Mouse (Mus musculus): ENCODE data around the gene Rimbp3. TPM values are rescaled to one million over a fixed set of nuclear protein-coding genes. Genes with fewer than 3 reads are reported as not detected.
A peak's percentile ranks its signal among the peaks of the same experiment; 100 is the strongest.
"Not testable (repeated sequence)": the region's sequence is repeated elsewhere in the genome, so short reads cannot be mapped to it uniquely, and the experiment has no call there.

Gene Rimbp3
- 0.65 and 0.69 TPM in 2 replicates for polyA plus RNA-seq (2014; fragmentation: Nextera tagmentation; extraction: Ambion mirVana)

GRCm38 (mm10) chr16:17208389-17209361 lies at the start of gene Rimbp3:
Gene Rimbp3 (plus strand): TSS chr16:17208603.
- Histone ChIP-seq H3K4me3 (ENCODE audit: low read depth, low read length) (peak within 1 kb of the TSS; percentile 57), H3K36me3 (ENCODE audit: control insufficient read depth, insufficient read depth, low read length) (no peaks in the 10 kb centered on the region), H3K9me3 (ENCODE audit: control insufficient read depth, low read depth, low read length) (no peaks in the 10 kb centered on the region), H3K27ac (ENCODE audit: low read length) (peak within 1 kb of the TSS; percentile 44; the same call in 1 of the 2 replicates), H3K4me2 (replicated peaks; ENCODE audit: low read depth, low read length) (peak within 1 kb of the TSS; percentile 100), H3K27me3 (ENCODE audit: control insufficient read depth, insufficient read depth, low read length) (0 out of 2 replicates have a peak, but pooled peaks cover 3% of the 10 kb centered on the region), H3K9ac (replicated peaks; ENCODE audit: low read depth, low read length) (peak within 1 kb of the TSS; percentile 37), H3K4me1 (ENCODE audit: control insufficient read depth, insufficient read depth, low read length) (peaks cover 8% of the 10 kb centered on the region; the same call in 1 of the 2 replicates)
- peak; percentile 60 for ATAC-seq (ENCODE audit: insufficient number of reproducible peaks, insufficient read depth, low FRiP score, low read depth)
- WGBS, result under 1% methylated on average over 85 of the region's 85 CpGs

GRCm38 (mm10) chr16:17165478-17165877 lies 42.9 kb upstream of the Rimbp3 start:
- H3K27me3 ChIP-seq (ENCODE audit: control insufficient read depth, insufficient read depth, low read length); H3K4me3 ChIP-seq (ENCODE audit: low read depth, low read length); H3K27ac ChIP-seq (ENCODE audit: low read length); H3K9ac ChIP-seq (replicated peaks; ENCODE audit: low read depth, low read length); H3K4me1 ChIP-seq (ENCODE audit: control insufficient read depth, insufficient read depth, low read length); ATAC-seq (ENCODE audit: insufficient number of reproducible peaks, insufficient read depth, low FRiP score, low read depth); H3K9me3 ChIP-seq (ENCODE audit: control insufficient read depth, low read depth, low read length); H3K4me2 ChIP-seq (replicated peaks; ENCODE audit: low read depth, low read length): not testable (repeated sequence)
- 77% methylated on average over 1 of the region's 1 CpGs for WGBS
- H3K36me3 ChIP-seq (ENCODE audit: control insufficient read depth, insufficient read depth, low read length), result peaks cover 22% of the 10 kb centered on the region; the same call in 1 of the 2 replicates

GRCm38 (mm10) chr16:17167179-17167578 lies 41.2 kb upstream of the Rimbp3 start:
- ATAC-seq (ENCODE audit: insufficient number of reproducible peaks, insufficient read depth, low FRiP score, low read depth), result no peak
- no peak overlapping the region for H3K4me3 ChIP-seq (ENCODE audit: low read depth, low read length)
- no peak overlapping the region for H3K27ac ChIP-seq (ENCODE audit: low read length)
- no peaks in the 10 kb centered on the region for H3K9me3 ChIP-seq (ENCODE audit: control insufficient read depth, low read depth, low read length)
- no peak overlapping the region for H3K4me2 ChIP-seq (replicated peaks; ENCODE audit: low read depth, low read length)
- no peaks in the 10 kb centered on the region for H3K27me3 ChIP-seq (ENCODE audit: control insufficient read depth, insufficient read depth, low read length)
- no peaks in the 10 kb centered on the region for H3K4me1 ChIP-seq (ENCODE audit: control insufficient read depth, insufficient read depth, low read length)
- peaks cover 24% of the 10 kb centered on the region; the same call in 1 of the 2 replicates for H3K36me3 ChIP-seq (ENCODE audit: control insufficient read depth, insufficient read depth, low read length)
- H3K9ac ChIP-seq (replicated peaks; ENCODE audit: low read depth, low read length), result no peak overlapping the region

DNA sequence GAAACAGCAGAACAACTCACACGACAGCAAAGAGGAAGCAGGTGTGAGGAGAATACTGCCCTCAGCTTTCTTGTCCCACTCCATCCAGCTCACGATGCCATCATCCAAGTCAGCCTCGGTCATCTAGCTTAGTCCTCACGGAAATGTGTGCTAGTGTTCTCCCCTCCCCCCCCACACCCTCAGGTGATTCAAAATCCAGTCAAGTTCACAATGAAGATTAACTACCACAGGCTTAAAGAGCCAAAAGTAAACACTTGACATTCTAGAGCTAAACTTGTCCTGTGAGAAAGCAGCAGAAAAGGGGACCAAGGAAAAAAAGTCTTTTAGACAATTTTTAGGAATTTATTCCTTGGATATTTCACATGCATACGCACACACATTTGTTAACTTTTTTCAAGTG lies 40.4 kb upstream of the Rimbp3 start:
- Histone ChIP-seq H3K36me3 (ENCODE audit: control insufficient read depth, insufficient read depth, low read length) (peaks cover 33% of the 10 kb centered on the region; the same call in 1 of the 2 replicates), H3K4me3 (ENCODE audit: low read depth, low read length) (no peak overlapping the region), H3K27me3 (ENCODE audit: control insufficient read depth, insufficient read depth, low read length) (no peaks in the 10 kb centered on the region), H3K9ac (replicated peaks; ENCODE audit: low read depth, low read length) (no peak overlapping the region), H3K9me3 (ENCODE audit: control insufficient read depth, low read depth, low read length) (no peaks in the 10 kb centered on the region), H3K4me2 (replicated peaks; ENCODE audit: low read depth, low read length) (no peak overlapping the region), H3K4me1 (ENCODE audit: control insufficient read depth, insufficient read depth, low read length) (no peaks in the 10 kb centered on the region), H3K27ac (ENCODE audit: low read length) (no peak overlapping the region)
- 73% methylated on average over 5 of the region's 5 CpGs for WGBS
- no peak for ATAC-seq (ENCODE audit: insufficient number of reproducible peaks, insufficient read depth, low FRiP score, low read depth)

DNA sequence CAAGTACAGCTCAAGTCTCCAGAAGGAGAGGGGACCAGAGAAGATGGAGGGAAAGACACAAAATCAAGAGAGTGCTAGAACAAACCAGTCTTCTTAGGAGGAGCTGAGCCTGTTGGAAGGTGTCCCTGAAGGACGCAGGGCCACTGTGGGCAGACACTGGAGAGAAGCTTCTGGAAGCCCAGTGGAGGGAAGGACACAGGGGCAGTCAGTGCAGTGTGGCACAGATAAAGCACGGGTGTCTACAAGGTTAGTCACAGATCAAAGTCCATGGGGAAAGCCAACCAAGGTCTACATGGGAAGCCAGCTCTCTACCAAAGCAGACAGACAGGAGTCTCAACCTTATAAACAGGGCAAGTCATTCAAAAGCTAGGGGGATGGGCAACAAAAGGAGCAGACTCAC lies 32.6 kb upstream of the Rimbp3 start:
- Histone ChIP-seq H3K4me2 (replicated peaks; ENCODE audit: low read depth, low read length) (no peak overlapping the region), H3K4me3 (ENCODE audit: low read depth, low read length) (no peak overlapping the region), H3K27me3 (ENCODE audit: control insufficient read depth, insufficient read depth, low read length) (no peaks in the 10 kb centered on the region), H3K27ac (ENCODE audit: low read length) (no peak overlapping the region), H3K4me1 (ENCODE audit: control insufficient read depth, insufficient read depth, low read length) (no peaks in the 10 kb centered on the region), H3K9ac (replicated peaks; ENCODE audit: low read depth, low read length) (no peak overlapping the region), H3K9me3 (ENCODE audit: control insufficient read depth, low read depth, low read length) (no peaks in the 10 kb centered on the region), H3K36me3 (ENCODE audit: control insufficient read depth, insufficient read depth, low read length) (peaks cover 36% of the 10 kb centered on the region)
- no peak for ATAC-seq (ENCODE audit: insufficient number of reproducible peaks, insufficient read depth, low FRiP score, low read depth)
- 79% methylated on average over 2 of the region's 2 CpGs for WGBS

DNA sequence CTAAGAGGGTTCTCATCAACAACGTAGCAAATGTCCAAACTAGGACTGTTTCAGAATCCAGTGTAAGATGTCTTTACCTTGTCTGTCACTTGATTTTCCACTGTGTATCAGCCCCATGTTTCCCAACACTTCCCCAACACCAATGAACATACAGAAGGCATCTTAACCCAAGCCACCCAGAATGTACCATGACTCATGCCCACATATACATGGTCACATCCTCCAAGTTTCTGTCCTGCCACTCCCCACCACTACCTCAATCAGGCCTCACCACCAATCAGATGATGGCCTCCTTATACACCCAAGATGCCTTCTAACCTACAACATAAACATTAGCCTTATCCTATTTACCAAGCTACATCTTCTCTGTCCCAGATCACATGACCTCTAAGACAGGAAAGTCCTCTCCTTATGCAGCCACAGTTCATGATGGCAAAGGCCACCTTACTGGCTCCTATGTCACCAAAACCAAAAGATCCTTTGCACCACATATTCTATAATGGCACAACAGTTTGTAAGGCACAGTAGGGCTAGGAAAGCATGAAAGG lies 30.7 kb upstream of the Rimbp3 start:
- Histone ChIP-seq H3K4me2 (replicated peaks; ENCODE audit: low read depth, low read length) (no peak overlapping the region), H3K9me3 (ENCODE audit: control insufficient read depth, low read depth, low read length) (no peaks in the 10 kb centered on the region), H3K4me3 (ENCODE audit: low read depth, low read length) (no peak overlapping the region), H3K36me3 (ENCODE audit: control insufficient read depth, insufficient read depth, low read length) (peaks cover 28% of the 10 kb centered on the region), H3K27ac (ENCODE audit: low read length) (no peak overlapping the region), H3K4me1 (ENCODE audit: control insufficient read depth, insufficient read depth, low read length) (no peaks in the 10 kb centered on the region), H3K9ac (replicated peaks; ENCODE audit: low read depth, low read length) (no peak overlapping the region), H3K27me3 (ENCODE audit: control insufficient read depth, insufficient read depth, low read length) (no peaks in the 10 kb centered on the region)
- ATAC-seq (ENCODE audit: insufficient number of reproducible peaks, insufficient read depth, low FRiP score, low read depth), result no peak
- 100% methylated on average over 1 of the region's 1 CpGs for WGBS

GRCm38 (mm10) chr16:17179706-17180105 lies 28.7 kb upstream of the Rimbp3 start:
- H3K36me3 ChIP-seq (ENCODE audit: control insufficient read depth, insufficient read depth, low read length), result peaks cover 12% of the 10 kb centered on the region
- H3K27ac ChIP-seq (ENCODE audit: low read length), result no peak overlapping the region
- no peak for ATAC-seq (ENCODE audit: insufficient number of reproducible peaks, insufficient read depth, low FRiP score, low read depth)
- no peaks in the 10 kb centered on the region for H3K9me3 ChIP-seq (ENCODE audit: control insufficient read depth, low read depth, low read length)
- H3K4me1 ChIP-seq (ENCODE audit: control insufficient read depth, insufficient read depth, low read length), result no peaks in the 10 kb centered on the region
- WGBS, result 96% methylated on average over 3 of the region's 3 CpGs
- H3K27me3 ChIP-seq (ENCODE audit: control insufficient read depth, insufficient read depth, low read length), result no peaks in the 10 kb centered on the region
- H3K4me3 ChIP-seq (ENCODE audit: low read depth, low read length), result no peak overlapping the region
- H3K4me2 ChIP-seq (replicated peaks; ENCODE audit: low read depth, low read length), result no peak overlapping the region
- no peak overlapping the region for H3K9ac ChIP-seq (replicated peaks; ENCODE audit: low read depth, low read length)

DNA sequence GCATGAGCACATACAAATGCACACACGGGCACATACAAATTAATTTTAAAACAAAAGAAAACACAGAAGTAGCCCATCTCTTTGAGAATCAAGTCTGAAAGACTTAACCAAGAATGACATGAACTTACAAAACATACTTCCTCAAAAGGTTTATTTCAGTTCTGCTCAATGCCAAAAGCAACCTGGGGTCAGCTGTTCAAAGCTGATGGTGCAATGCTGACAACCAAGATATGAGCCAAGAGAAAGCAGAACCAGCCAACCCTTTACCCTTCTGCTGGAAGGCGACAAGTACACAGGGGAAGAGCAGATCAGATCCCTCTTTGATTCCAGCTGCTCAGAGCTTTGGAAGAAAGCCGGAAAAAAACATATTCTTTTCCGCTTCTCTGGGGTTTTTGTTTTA lies 27.0 kb upstream of the Rimbp3 start:
- Histone ChIP-seq H3K36me3 (ENCODE audit: control insufficient read depth, insufficient read depth, low read length) (peaks cover 4% of the 10 kb centered on the region; the same call in 1 of the 2 replicates), H3K9me3 (ENCODE audit: control insufficient read depth, low read depth, low read length) (no peaks in the 10 kb centered on the region), H3K27me3 (ENCODE audit: control insufficient read depth, insufficient read depth, low read length) (no peaks in the 10 kb centered on the region), H3K27ac (ENCODE audit: low read length) (no peak overlapping the region), H3K4me3 (ENCODE audit: low read depth, low read length) (no peak overlapping the region), H3K4me1 (ENCODE audit: control insufficient read depth, insufficient read depth, low read length) (no peaks in the 10 kb centered on the region), H3K4me2 (replicated peaks; ENCODE audit: low read depth, low read length) (no peak overlapping the region), H3K9ac (replicated peaks; ENCODE audit: low read depth, low read length) (no peak overlapping the region)
- WGBS, result 84% methylated on average over 4 of the region's 4 CpGs
- ATAC-seq (ENCODE audit: insufficient number of reproducible peaks, insufficient read depth, low FRiP score, low read depth), result no peak

All from stomach, embryonic 14.5 days (tissue).